Mouse (Mus musculus): ENCODE data around the gene Serpinb13. TPM values are rescaled to one million over a fixed set of nuclear protein-coding genes. Genes with fewer than 3 reads are reported as not detected.

Serpinb13 gene
- polyA plus RNA-seq, 1 experiment from 2014 or later, result not detected

Other genes starting within 250 kb of the Serpinb13 start
- 9.8 and 11.2 TPM in 2 replicates for gene Kdsr, start 221.3 kb upstream of the Serpinb13 start, polyA plus RNA-seq (2014; fragmentation: Nextera tagmentation; extraction: Ambion mirVana)
- 41.1 and 45.1 TPM in 2 replicates for gene Vps4b, start 184.3 kb upstream of the Serpinb13 start, polyA plus RNA-seq (2014; fragmentation: Nextera tagmentation; extraction: Ambion mirVana)
- gene Serpinb5, start 119.8 kb upstream of the Serpinb13 start, polyA plus RNA-seq (2014; fragmentation: Nextera tagmentation; extraction: Ambion mirVana), result not detected in 2 replicates
- 0.12 and 0.23 TPM in 2 replicates for gene Serpinb12, start 46.5 kb upstream of the Serpinb13 start, polyA plus RNA-seq (2014; fragmentation: Nextera tagmentation; extraction: Ambion mirVana)
- not detected in 2 replicates for gene Serpinb3a, start 71.3 kb downstream of the Serpinb13 start, polyA plus RNA-seq (2014; fragmentation: Nextera tagmentation; extraction: Ambion mirVana)
- not detected in 2 replicates for gene Serpinb3d, start 102.5 kb downstream of the Serpinb13 start, polyA plus RNA-seq (2014; fragmentation: Nextera tagmentation; extraction: Ambion mirVana)

Measured in heart, embryonic 14.5 days (tissue).